Mouse (Mus musculus) forelimb bud, embryonic 11.5 days (tissue): ENCODE measurements around the gene Gm21882.
"Not testable (repeated sequence)": the region's sequence is repeated elsewhere in the genome, so short reads cannot be mapped to it uniquely, and the experiment has no call there.

Experiments used
- DNase-seq: peaks from one replicate; pipeline ENCODE4 v3.0.0-alpha.2; 2012; ENCODE audit warnings: low read depth, low spot score

Gene Gm21882

GRCm38 (mm10) chrY:40381423-40381822 lies at the start of gene Gm21882:
TSS of gene Gm21882 (minus strand) at chrY:40381523.
- DNase-seq = not testable (repeated sequence)
